Mouse (Mus musculus): Measurements from ENCODE around the gene Klc3.
A peak's percentile ranks its signal among the peaks of the same experiment; 100 is the strongest.

GRCm38 (mm10) chr7:19359299-19359891 lies 44.5 kb downstream of the Klc3 start, which contains the start of the genes Cd3eap and Ppp1r13l:
- peak; percentile 58 for TF ChIP-seq POLR2AphosphoS2 (IDR thresholded peaks at IDR 0.05; ENCODE audit: insufficient read length, low read depth)
- peak; percentile 65 for TF ChIP-seq POLR2A (IDR thresholded peaks at IDR 0.05; ENCODE audit: insufficient read length, low read depth)
- no peak for TF ChIP-seq CEBPB (IDR thresholded peaks at IDR 0.05; ENCODE audit: insufficient read depth, poor library complexity, severe bottlenecking)
- TF ChIP-seq MAX (IDR thresholded peaks at IDR 0.05; ENCODE audit: low read depth), result peak; percentile 30
- TF ChIP-seq E2F4 (IDR thresholded peaks at IDR 0.05; ENCODE audit: insufficient read depth), result no peak
- TF ChIP-seq USF1 (IDR thresholded peaks at IDR 0.05; ENCODE audit: low read depth), result peak; percentile 62
- TF ChIP-seq MYOG (IDR thresholded peaks at IDR 0.05; ENCODE audit: control insufficient read depth in 1 of 3, insufficient read depth in 1 of 3, insufficient read length in 2 of 3, low read depth in 2 of 3), result no peak
- TF ChIP-seq TCF12 (IDR thresholded peaks at IDR 0.05; ENCODE audit: insufficient read depth, poor library complexity, severe bottlenecking), result no peak
- TF ChIP-seq MYOD1 (IDR thresholded peaks at IDR 0.05; ENCODE audit: control insufficient read depth in 1 of 3, insufficient read length in 2 of 3, low read depth in 2 of 3), result no peak
